Mouse (Mus musculus) heart, embryonic 14.5 days (tissue): Measurements from ENCODE around the gene Tssk1. TPM values are rescaled to one million over a fixed set of nuclear protein-coding genes. Genes with fewer than 3 reads are reported as not detected.

Experiments used
- ATAC-seq: fragments of 200-750 bp; cut with Nextera tagmentation; 2 replicates; pipeline ENCODE4 v1.8.0; 2017; ENCODE audit warnings: low read depth, moderate TSS enrichment; ENCODE audit not compliant: insufficient number of reproducible peaks, insufficient read depth, low FRiP score
- H3K27ac ChIP-seq, 2 experiments: fragments of 200-500 bp in 1 of 2; fragments of 300-500 bp in 1 of 2; sonication (generic) in 1 of 2; replicated peaks in 1 of 2; 2 replicates each; pipeline ENCODE4 v1.5.1; 2012 to 2014; ENCODE audit warnings: low read depth in 2 of 2, low read length in 2 of 2, control low read depth in 1 of 2, mild to moderate bottlenecking in 1 of 2, mixed read lengths in 1 of 2; ENCODE audit not compliant: control insufficient read depth in 1 of 2, insufficient read depth in 1 of 2
- H3K27me3 ChIP-seq: fragments of 300-500 bp; sonication (generic); 2 replicates; pipeline ENCODE4 v1.6.1; 2014; ENCODE audit warnings: mild to moderate bottlenecking, low read length, control low read depth; ENCODE audit not compliant: control insufficient read depth, insufficient read depth
- H3K36me3 ChIP-seq: fragments of 300-500 bp; sonication (generic); 2 replicates; pipeline ENCODE4 v1.6.1; 2014; ENCODE audit warnings: mild to moderate bottlenecking, control low read depth, low read length, mixed read lengths; ENCODE audit not compliant: control insufficient read depth, insufficient read depth
- H3K4me1 ChIP-seq, 2 experiments: fragments of 200-500 bp in 1 of 2; fragments of 300-500 bp in 1 of 2; sonication (generic) in 1 of 2; 2 replicates each; pipeline ENCODE4 v1.6.1; 2012 to 2014; ENCODE audit warnings: low read length in 2 of 2, control low read depth in 1 of 2, mixed read lengths in 1 of 2; ENCODE audit not compliant: control insufficient read depth in 2 of 2, insufficient read depth in 2 of 2
- H3K4me2 ChIP-seq: fragments of 300-500 bp; sonication (generic); 2 replicates; pipeline ENCODE4 v1.6.1; 2014; ENCODE audit warnings: mild to moderate bottlenecking, low read length
- H3K4me3 ChIP-seq, 2 experiments: fragments of 200-500 bp in 1 of 2; fragments of 300-500 bp in 1 of 2; sonication (generic) in 1 of 2; 2 replicates each; pipeline ENCODE4 v1.5.1; 2012 to 2014; ENCODE audit warnings: low read length in 2 of 2, mild to moderate bottlenecking in 2 of 2, control low read depth in 1 of 2, low read depth in 1 of 2, moderate library complexity in 1 of 2; ENCODE audit not compliant: control insufficient read depth in 1 of 2, insufficient read depth in 1 of 2
- H3K9ac ChIP-seq: fragments of 300-500 bp; sonication (generic); 2 replicates; pipeline ENCODE4 v1.6.1; 2014; ENCODE audit warnings: mild to moderate bottlenecking, low read length
- H3K9me3 ChIP-seq: fragments of 300-500 bp; sonication (generic); 2 replicates; pipeline ENCODE4 v1.6.1; 2016; ENCODE audit warnings: low read length, control low read depth; ENCODE audit not compliant: control insufficient read depth
- WGBS: fragments of 180-500 bp; shearing (Covaris S2); extraction: QIAGEN DNeasy Blood & Tissue Kit; methylation state at CpG from one replicate; pipeline ENCODE4 v1.1.7; 2014; 5-methylcytosine and 5-hydroxymethylcytosine counted together
- polyA plus RNA-seq: library from polyadenylated mRNA; unstranded; fragments of >200 nt; fragmentation: Nextera tagmentation; extraction: Ambion mirVana; gene quantifications from 2 replicates; pipeline ENCODE4 v1.2.1, GENCODE M21; 2014

The Tssk1 gene
- polyA plus RNA-seq, 1 experiment from 2014 or later: not detected

GRCm38 (mm10) chr16:17882196-17882595, 11.8 kb upstream of the Tssk1 start:
- H3K9ac ChIP-seq: no peak overlapping the region
- H3K4me2 ChIP-seq: no peak overlapping the region
- H3K27me3 ChIP-seq: no peaks in the 10 kb centered on the region
- H3K36me3 ChIP-seq: peaks cover 8% of the 10 kb centered on the region; the same call in 1 of the 2 replicates
- H3K27ac ChIP-seq: no peak overlapping the region
- H3K4me1 ChIP-seq: peaks cover 6 to 17% of the 10 kb centered on the region in 2 experiments; a peak in 3 of 4 replicates
- no peak for ATAC-seq
- H3K9me3 ChIP-seq: no peaks in the 10 kb centered on the region
- H3K4me3 ChIP-seq: no peak overlapping the region

- H3K27me3 ChIP-seq: no peaks in the 10 kb centered on the region
- H3K27ac ChIP-seq: no peak overlapping the region
- H3K9me3 ChIP-seq: no peaks in the 10 kb centered on the region
- H3K4me2 ChIP-seq: no peak overlapping the region
- peaks cover 4 to 13% of the 10 kb centered on the region in 2 experiments; a peak in 3 of 4 replicates for H3K4me1 ChIP-seq
- 60% methylated on average over 6 of the region's 6 CpGs for WGBS
- no peak overlapping the region for H3K4me3 ChIP-seq
- no peak overlapping the region for H3K9ac ChIP-seq
- H3K36me3 ChIP-seq: peaks cover 8% of the 10 kb centered on the region; the same call in 1 of the 2 replicates
- no peak for ATAC-seq
These were observed 9.9 kb upstream of the Tssk1 start for GRCm38 (mm10) chr16:17884116-17884515.

- 82% methylated on average over 6 of the region's 6 CpGs for WGBS
These were observed 4.2 kb upstream of the Tssk1 start for GRCm38 (mm10) chr16:17889689-17890341.

GRCm38 (mm10) chr16:17890342-17890727, 3.7 kb upstream of the Tssk1 start:
- Histone ChIP-seq H3K36me3 (0 out of 2 replicates have a peak, but pooled peaks cover 6% of the 10 kb centered on the region), H3K9me3 (no peaks in the 10 kb centered on the region), H3K27ac (peak overlapping the region; percentile 95 to 97; a peak in 3 of 4 replicates), H3K4me3 (peak overlapping the region; percentile 98), H3K4me1 (peaks cover 11 to 25% of the 10 kb centered on the region in 2 experiments), H3K4me2 (peak overlapping the region; percentile 83), H3K9ac (peak overlapping the region; percentile 97), H3K27me3 (no peaks in the 10 kb centered on the region)
- WGBS: 52% methylated on average over 2 of the region's 2 CpGs
- ATAC-seq: no peak

More at GRCm38 (mm10) chr16:17889689-17890341, 4.2 kb upstream of the Tssk1 start:
- no peak overlapping the region for H3K9ac ChIP-seq
- H3K27ac ChIP-seq: no peak overlapping the region
- peak overlapping the region in 1 of 2 experiments; percentile 98; a peak in 2 of 4 replicates for H3K4me3 ChIP-seq
- H3K36me3 ChIP-seq: 0 out of 2 replicates have a peak, but pooled peaks cover 6% of the 10 kb centered on the region
- ATAC-seq: no peak
- peaks cover 11 to 25% of the 10 kb centered on the region in 2 experiments for H3K4me1 ChIP-seq
- H3K9me3 ChIP-seq: no peaks in the 10 kb centered on the region
- H3K27me3 ChIP-seq: no peaks in the 10 kb centered on the region
- H3K4me2 ChIP-seq: peak overlapping the region; percentile 83

GRCm38 (mm10) chr16:17890917-17891566, 3.0 kb upstream of the Tssk1 start:
- H3K9me3 ChIP-seq: no peaks in the 10 kb centered on the region
- no peaks in the 10 kb centered on the region for H3K27me3 ChIP-seq
- H3K4me1 ChIP-seq: peaks cover 11 to 25% of the 10 kb centered on the region in 2 experiments
- WGBS: under 1% methylated on average over 44 of the region's 44 CpGs
- H3K9ac ChIP-seq: peak overlapping the region; percentile 97
- H3K4me2 ChIP-seq: peak overlapping the region; percentile 83
- 0 out of 2 replicates have a peak, but pooled peaks cover 6% of the 10 kb centered on the region for H3K36me3 ChIP-seq
- peak overlapping the region; percentile 95 to 97 for H3K27ac ChIP-seq
- ATAC-seq: peak; percentile 57
- H3K4me3 ChIP-seq: peak overlapping the region; percentile 98

- WGBS: under 1% methylated on average over 37 of the region's 38 CpGs
- peak; percentile 98 for ATAC-seq
- Histone ChIP-seq H3K27me3 (no peaks in the 10 kb centered on the region), H3K36me3 (0 out of 2 replicates have a peak, but pooled peaks cover 6% of the 10 kb centered on the region), H3K4me1 (peaks cover 11 to 25% of the 10 kb centered on the region in 2 experiments), H3K9ac (peak within 1 kb of the TSS; percentile 97), H3K4me2 (peak within 1 kb of the TSS; percentile 83), H3K27ac (peak within 1 kb of the TSS; percentile 95 to 97), H3K4me3 (peak within 1 kb of the TSS; percentile 98), H3K9me3 (no peaks in the 10 kb centered on the region)
These were observed 2.5 kb upstream of the Tssk1 start, which contains the start of gene Gm20518 for GRCm38 (mm10) chr16:17891567-17891959. Gene Gm20518, minus strand, starts transcription at chr16:17891671.

GRCm38 (mm10) chr16:17892606-17893005, 1.4 kb upstream of the Tssk1 start:
- H3K4me2 ChIP-seq: no peak overlapping the region
- H3K4me3 ChIP-seq: no peak overlapping the region
- no peak overlapping the region; a peak in 1 of 4 replicates for H3K27ac ChIP-seq
- 0 out of 2 replicates have a peak, but pooled peaks cover 6% of the 10 kb centered on the region for H3K36me3 ChIP-seq
- no peak for ATAC-seq
- WGBS: 39% methylated on average over 3 of the region's 3 CpGs
- no peaks in the 10 kb centered on the region for H3K9me3 ChIP-seq
- H3K9ac ChIP-seq: no peak overlapping the region
- H3K27me3 ChIP-seq: no peaks in the 10 kb centered on the region
- peaks cover 11 to 25% of the 10 kb centered on the region in 2 experiments for H3K4me1 ChIP-seq
